10 mouse cellular contexts compared by ENCODE assay signal in genomic region chr5:31926551-31926950, GRCm38 (mm10).
DNase-seq lines count a peak whose midpoint lies in the region; ATAC-seq and TF ChIP-seq lines count a peak whose summit lies in the region.
"Had no signal": no experiment of that assay in that cellular context is flagged by ENCODE, and none has a peak within 500 bp of the region (broad histone marks: within the 10 kb centered on the region; RNA-seq: fewer than 3 reads in every experiment).

No protein-coding gene starts in this region.

- no peak overlapping the region for H3K4me3 ChIP-seq in kidney, adult 2 months (ENCODE audit: insufficient read depth, low read depth, low read length)
- no peak overlapping the region for H3K4me3 ChIP-seq in CH12.LX (replicated peaks in 1 of 3; ENCODE audit: low read depth in 2 of 3, low read length in 2 of 3, poor library complexity in 1 of 3)
- no peak overlapping the region for H3K4me3 ChIP-seq in forebrain, embryonic 15.5 days
- H3K4me3 ChIP-seq in forebrain, embryonic 10.5 days: no peak overlapping the region
- H3K4me3 ChIP-seq in forebrain, embryonic 14.5 days (ENCODE audit: low read depth, low read length): no peak overlapping the region
- H3K4me3 ChIP-seq: embryonic facial prominence, embryonic 13.5 days; limb, embryonic 12.5 days had no signal

- H3K9ac ChIP-seq in CH12.LX (ENCODE audit: insufficient read depth, low read depth): no peak overlapping the region
- no peak overlapping the region for H3K9ac ChIP-seq in forebrain, embryonic 15.5 days (replicated peaks)
- no peak overlapping the region for H3K9ac ChIP-seq in forebrain, embryonic 14.5 days (ENCODE audit: low read length)
- H3K9ac ChIP-seq: embryonic facial prominence, embryonic 13.5 days; limb, embryonic 12.5 days had no signal

- peak; percentile 38 for TF ChIP-seq RAD21 in CH12.LX (IDR thresholded peaks at IDR 0.05; ENCODE audit: low read depth, low read length)

- no peak overlapping the region for H3K4me2 ChIP-seq in CH12.LX (ENCODE audit: insufficient read depth, low read depth, poor library complexity, severe bottlenecking)
- no peak overlapping the region for H3K4me2 ChIP-seq in forebrain, embryonic 15.5 days (replicated peaks)
- no peak overlapping the region for H3K4me2 ChIP-seq in forebrain, embryonic 14.5 days (ENCODE audit: low read length)
- H3K4me2 ChIP-seq: embryonic facial prominence, embryonic 13.5 days; limb, embryonic 12.5 days had no signal

- 93% methylated on average over 1 of the region's 1 CpGs for WGBS in kidney, adult 2 months
- WGBS in forebrain, embryonic 15.5 days: 82% methylated on average over 1 of the region's 1 CpGs
- WGBS in forebrain, embryonic 10.5 days: 96% methylated on average over 1 of the region's 1 CpGs
- WGBS in forebrain, embryonic 14.5 days: 95% methylated on average over 1 of the region's 1 CpGs

- H3K4me1 ChIP-seq in kidney, adult 2 months (ENCODE audit: control insufficient read depth, insufficient read depth, low read length): no peaks in the 10 kb centered on the region; the same call in 1 of the 2 replicates
- peaks cover 2 to 5% of the 10 kb centered on the region in 2 experiments; a peak in 2 of 4 replicates for H3K4me1 ChIP-seq in CH12.LX (ENCODE audit: control insufficient read depth in 1 of 2, insufficient read depth in 2 of 2)
- peaks cover 4% of the 10 kb centered on the region; the same call in 1 of the 2 replicates for H3K4me1 ChIP-seq in forebrain, embryonic 15.5 days
- peaks cover 5% of the 10 kb centered on the region; the same call in 1 of the 2 replicates for H3K4me1 ChIP-seq in forebrain, embryonic 10.5 days
- peaks cover 3% of the 10 kb centered on the region; the same call in 1 of the 2 replicates for H3K4me1 ChIP-seq in forebrain, embryonic 14.5 days (ENCODE audit: control insufficient read depth, insufficient read depth, low read length)

- peak; percentile 59 for ATAC-seq in activated CD4-positive, CD25-positive, alpha-beta regulatory T cell, adult 4 months
- ATAC-seq in forebrain, embryonic 15.5 days (replicated peaks): no peak
- no peak for ATAC-seq in forebrain, embryonic 14.5 days

- dilution Hi-C loops in CH12.LX (cut with MboI; ENCODE audit: extremely low pct_ligation_motif_present, extremely low pct_unique_long_range_greater_than_20kb, low sequenced_read_pairs): no loop called here

- peaks cover 3% of the 10 kb centered on the region for H3K9me3 ChIP-seq in CH12.LX (replicated peaks; ENCODE audit: low read length)
- no peaks in the 10 kb centered on the region; the same call in 1 of the 2 replicates for H3K9me3 ChIP-seq in forebrain, embryonic 15.5 days
- H3K9me3 ChIP-seq in forebrain, embryonic 10.5 days: peaks cover 7% of the 10 kb centered on the region; the same call in 1 of the 2 replicates
- no peaks in the 10 kb centered on the region for H3K9me3 ChIP-seq in forebrain, embryonic 14.5 days (replicated peaks; ENCODE audit: control insufficient read depth, low read length)
- H3K9me3 ChIP-seq: embryonic facial prominence, embryonic 13.5 days; limb, embryonic 12.5 days had no signal

- no peak for TF ChIP-seq EP300 in CH12.LX (IDR thresholded peaks at IDR 0.05; ENCODE audit: low read length)

- H3K79me2 ChIP-seq in CH12.LX (replicated peaks; ENCODE audit: control insufficient read depth, extremely low read depth, insufficient read depth, poor library complexity, severe bottlenecking): no peaks in the 10 kb centered on the region

- TF ChIP-seq POLR2A in kidney, adult 2 months (IDR thresholded peaks at IDR 0.05; ENCODE audit: low read depth, low read length): no peak
- no peak for TF ChIP-seq POLR2A in CH12.LX (IDR thresholded peaks at IDR 0.05; ENCODE audit: low read depth, low read length)

- in situ Hi-C loops in CH12.LX (cut with MboI; ENCODE audit: low pct_ligation_motif_present, low pct_unique_long_range_greater_than_20kb, low sequenced_read_pairs): no loop called here

- H3K27ac ChIP-seq in kidney, adult 2 months (ENCODE audit: insufficient read depth, low read depth, low read length): no peak overlapping the region
- H3K27ac ChIP-seq in CH12.LX (ENCODE audit: insufficient read depth, low read depth): no peak overlapping the region
- no peak overlapping the region for H3K27ac ChIP-seq in forebrain, embryonic 15.5 days (replicated peaks)
- no peak overlapping the region for H3K27ac ChIP-seq in forebrain, embryonic 10.5 days
- no peak overlapping the region for H3K27ac ChIP-seq in forebrain, embryonic 14.5 days (ENCODE audit: low read depth, low read length)
- H3K27ac ChIP-seq: embryonic facial prominence, embryonic 13.5 days; limb, embryonic 12.5 days had no signal

- H3K27me3 ChIP-seq in kidney, adult 2 months (replicated peaks; ENCODE audit: control insufficient read depth, insufficient read depth, low read length): no peaks in the 10 kb centered on the region
- H3K27me3 ChIP-seq in CH12.LX (replicated peaks): no peaks in the 10 kb centered on the region
- H3K27me3 ChIP-seq in forebrain, embryonic 15.5 days: no peaks in the 10 kb centered on the region
- H3K27me3 ChIP-seq in forebrain, embryonic 10.5 days (ENCODE audit: poor library complexity, severe bottlenecking): no peaks in the 10 kb centered on the region
- H3K27me3 ChIP-seq in forebrain, embryonic 14.5 days (replicated peaks; ENCODE audit: control insufficient read depth, insufficient read depth, low read length): no peaks in the 10 kb centered on the region
- H3K27me3 ChIP-seq: embryonic facial prominence, embryonic 13.5 days; limb, embryonic 12.5 days had no signal

- DNase-seq in kidney, adult 2 months: peak; percentile 16
- DNase-seq in kidney, adult 18-20 months: no peak
- DNase-seq in CH12.LX (ENCODE audit: extremely low read depth): no peak
- peak; percentile 60 for DNase-seq in naive thymus-derived CD4-positive, alpha-beta T cell, adult 2 months (ENCODE audit: low read depth)
- DNase-seq in forebrain, embryonic 10.5 days (ENCODE audit: extremely low spot score, low spot score): no peak
- DNase-seq in forebrain, embryonic 14.5 days (ENCODE audit: low spot score): no peak

- TF ChIP-seq CTCF in kidney, adult 2 months (conservative IDR thresholded peaks at IDR 0.05; ENCODE audit: insufficient read depth, insufficient read length, low read depth, low read length): peak; percentile 58
- peak in 1 of 2 experiments; percentile 55; a peak in 2 of 4 replicates for TF ChIP-seq CTCF in CH12.LX (conservative IDR thresholded peaks at IDR 0.05 in 1 of 2, IDR thresholded peaks at IDR 0.05 in 1 of 2; ENCODE audit: low read depth in 2 of 2, low read length in 2 of 2)

- H3K36me3 ChIP-seq in kidney, adult 2 months (ENCODE audit: control insufficient read depth, insufficient read depth, low read length): no peaks in the 10 kb centered on the region
- H3K36me3 ChIP-seq in CH12.LX (replicated peaks in 1 of 2; ENCODE audit: control insufficient read depth in 1 of 2, insufficient read depth in 1 of 2, low read length in 1 of 2): peaks cover 0 to 8% of the 10 kb centered on the region in 2 experiments
- H3K36me3 ChIP-seq in forebrain, embryonic 15.5 days: no peaks in the 10 kb centered on the region
- H3K36me3 ChIP-seq in forebrain, embryonic 10.5 days (replicated peaks): no peaks in the 10 kb centered on the region
- no peaks in the 10 kb centered on the region for H3K36me3 ChIP-seq in forebrain, embryonic 14.5 days (ENCODE audit: control insufficient read depth, insufficient read depth, low read length)
- H3K36me3 ChIP-seq: embryonic facial prominence, embryonic 13.5 days; limb, embryonic 12.5 days had no signal

TF ChIP-seq in CH12.LX, 34 proteins besides CTCF, POLR2A, EP300 and RAD21:
- peak; percentile 56 for TF ChIP-seq SMC3 (IDR thresholded peaks at IDR 0.05; ENCODE audit: low read depth, low read length)
- no peak for TF ChIP-seq E2F4 (IDR thresholded peaks at IDR 0.05; ENCODE audit: insufficient replicate concordance, low read depth, low read length)

Comparison
In these comparisons a context has a peak if more than half of its experiments do, and no peak if none do; other contexts are left out.
1. DNase-seq: peak in kidney, adult 2 months (single experiment) and naive thymus-derived CD4-positive, alpha-beta T cell, adult 2 months (single experiment); none in kidney, adult 18-20 months (single experiment), CH12.LX (single experiment), forebrain, embryonic 10.5 days (single experiment) and forebrain, embryonic 14.5 days (single experiment).